Mouse (Mus musculus): Measurements from ENCODE around the gene Gm20388. TPM values are rescaled to one million over a fixed set of nuclear protein-coding genes. Genes with fewer than 3 reads are reported as not detected.
A peak's percentile ranks its signal among the peaks of the same experiment; 100 is the strongest.

Gm20388 gene
- polyA plus RNA-seq, 1 experiment from 2014 or later, result not detected

DNA sequence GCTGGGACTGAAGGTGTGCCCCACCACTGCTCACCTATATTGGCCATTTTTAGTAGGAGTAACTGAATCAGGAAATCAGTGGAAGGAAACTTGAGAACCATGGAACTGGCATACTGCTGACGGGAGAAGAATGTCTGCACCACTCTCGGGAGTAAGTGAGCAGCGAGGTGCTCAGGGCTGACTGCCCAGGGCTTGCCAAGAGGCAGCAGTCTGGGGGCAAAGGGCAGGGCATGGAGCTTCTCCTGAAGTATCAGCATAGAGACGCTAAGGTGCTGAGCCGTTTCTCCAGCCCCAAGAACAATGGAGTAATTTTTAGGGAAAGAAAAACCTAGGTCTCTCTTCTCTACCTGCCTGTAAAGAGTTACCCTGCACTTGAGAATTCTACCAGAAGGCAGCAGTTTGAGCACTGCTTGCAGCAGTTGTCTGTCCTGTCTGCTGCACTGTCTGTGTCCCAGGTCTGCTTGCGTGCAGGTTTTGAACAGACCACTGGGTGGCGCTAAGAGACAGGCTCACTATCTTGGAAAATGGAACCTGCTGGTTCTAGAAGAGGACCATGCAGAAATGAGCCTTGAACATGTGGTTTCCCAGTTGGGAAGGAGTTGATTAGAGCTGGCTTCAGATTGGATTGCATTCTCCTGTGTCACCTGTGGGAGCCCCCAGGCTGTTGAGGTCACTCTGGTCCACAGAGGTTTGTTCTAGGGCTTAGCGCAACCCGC, 33.6 kb downstream of the Gm20388 start:
- peak; percentile 97 for TF ChIP-seq CTCF (IDR thresholded peaks at IDR 0.05; ENCODE audit: low read depth)
- peaks cover 59% of the 10 kb centered on the region for H3K36me3 ChIP-seq (ENCODE audit: control insufficient read depth, insufficient read depth)
- H3K9ac ChIP-seq (ENCODE audit: low read depth, low read length), result no peak overlapping the region
- H3K4me3 ChIP-seq (ENCODE audit: low read depth, low read length), result no peak overlapping the region
- 46% methylated on average over 9 of the region's 9 CpGs for WGBS
- H3K4me2 ChIP-seq (replicated peaks; ENCODE audit: low read depth), result 0 out of 2 replicates have a peak overlapping the region, but pooled peaks have one; percentile 24
- H3K27me3 ChIP-seq (replicated peaks; ENCODE audit: control insufficient read depth, insufficient read depth, low read length), result no peaks in the 10 kb centered on the region
- no peaks in the 10 kb centered on the region for H3K4me1 ChIP-seq (replicated peaks; ENCODE audit: control insufficient read depth, insufficient read depth, low read length)
- peak; percentile 64 for ATAC-seq
- H3K9me3 ChIP-seq (ENCODE audit: control insufficient read depth), result no peaks in the 10 kb centered on the region
- no peak overlapping the region; the same call in 1 of the 2 replicates for H3K27ac ChIP-seq (ENCODE audit: low read depth, low read length)

DNA sequence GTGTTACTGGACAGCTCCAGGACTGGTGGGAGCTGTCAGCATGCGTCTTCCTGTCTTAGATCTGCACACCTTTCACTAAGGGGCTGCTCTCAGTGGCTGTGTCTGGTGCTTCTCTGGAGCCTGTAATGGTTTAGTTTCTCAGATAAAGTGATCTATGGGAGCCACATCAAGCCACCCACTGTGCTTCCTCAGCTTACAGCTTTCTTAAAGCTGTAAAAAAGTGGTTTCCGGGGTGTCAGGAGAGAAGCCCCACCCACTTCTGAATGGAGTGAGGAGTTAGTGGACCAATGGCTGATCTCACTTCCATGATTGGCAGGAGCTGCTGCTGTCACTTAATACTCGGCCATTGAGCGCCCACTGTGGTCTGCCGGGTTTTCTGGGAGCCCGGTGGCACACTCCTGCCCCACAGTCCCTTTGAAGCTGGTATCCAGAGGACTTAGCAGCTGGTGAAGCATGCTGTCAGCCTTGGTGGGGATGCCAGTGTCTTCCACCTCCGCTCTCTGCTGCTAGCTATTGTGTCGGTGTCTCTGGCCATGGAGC, 35.8 kb downstream of the Gm20388 start:
- no peak for TF ChIP-seq CTCF (IDR thresholded peaks at IDR 0.05; ENCODE audit: low read depth)
- 78% methylated on average over 8 of the region's 8 CpGs for WGBS
- Histone ChIP-seq H3K4me1 (replicated peaks; ENCODE audit: control insufficient read depth, insufficient read depth, low read length) (no peaks in the 10 kb centered on the region), H3K9me3 (ENCODE audit: control insufficient read depth) (no peaks in the 10 kb centered on the region), H3K4me3 (ENCODE audit: low read depth, low read length) (no peak overlapping the region), H3K36me3 (ENCODE audit: control insufficient read depth, insufficient read depth) (peaks cover 73% of the 10 kb centered on the region), H3K27ac (ENCODE audit: low read depth, low read length) (no peak overlapping the region), H3K4me2 (replicated peaks; ENCODE audit: low read depth) (no peak overlapping the region), H3K27me3 (replicated peaks; ENCODE audit: control insufficient read depth, insufficient read depth, low read length) (no peaks in the 10 kb centered on the region), H3K9ac (ENCODE audit: low read depth, low read length) (no peak overlapping the region)
- ATAC-seq, result no peak

DNA sequence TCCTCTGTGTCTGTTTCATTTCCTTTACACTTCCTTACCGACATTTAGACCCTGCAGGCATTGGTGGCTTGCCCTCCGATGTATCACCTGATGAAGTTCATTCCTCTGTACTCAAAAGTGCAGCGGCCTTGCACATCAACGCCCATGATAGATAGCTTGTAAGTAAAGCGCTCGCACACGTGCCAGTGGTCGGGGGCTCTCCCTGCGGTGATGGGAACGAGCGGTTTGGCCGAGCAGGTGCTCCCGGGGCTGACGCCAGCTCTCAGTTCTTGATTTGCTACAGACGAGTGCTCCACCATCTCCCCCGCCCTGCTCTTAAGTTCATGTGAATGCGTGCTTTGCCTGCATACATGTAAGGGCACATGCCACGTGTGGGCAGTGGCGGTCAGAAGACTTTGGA, 37.0 kb downstream of the Gm20388 start:
- Histone ChIP-seq H3K27me3 (replicated peaks; ENCODE audit: control insufficient read depth, insufficient read depth, low read length) (no peaks in the 10 kb centered on the region), H3K4me1 (replicated peaks; ENCODE audit: control insufficient read depth, insufficient read depth, low read length) (no peaks in the 10 kb centered on the region), H3K27ac (ENCODE audit: low read depth, low read length) (no peak overlapping the region), H3K4me2 (replicated peaks; ENCODE audit: low read depth) (no peak overlapping the region), H3K9ac (ENCODE audit: low read depth, low read length) (no peak overlapping the region), H3K36me3 (ENCODE audit: control insufficient read depth, insufficient read depth) (peaks cover 70% of the 10 kb centered on the region), H3K4me3 (ENCODE audit: low read depth, low read length) (no peak overlapping the region), H3K9me3 (ENCODE audit: control insufficient read depth) (no peaks in the 10 kb centered on the region)
- no peak for TF ChIP-seq CTCF (IDR thresholded peaks at IDR 0.05; ENCODE audit: low read depth)
- WGBS, result 74% methylated on average over 19 of the region's 19 CpGs
- ATAC-seq, result no peak

DNA sequence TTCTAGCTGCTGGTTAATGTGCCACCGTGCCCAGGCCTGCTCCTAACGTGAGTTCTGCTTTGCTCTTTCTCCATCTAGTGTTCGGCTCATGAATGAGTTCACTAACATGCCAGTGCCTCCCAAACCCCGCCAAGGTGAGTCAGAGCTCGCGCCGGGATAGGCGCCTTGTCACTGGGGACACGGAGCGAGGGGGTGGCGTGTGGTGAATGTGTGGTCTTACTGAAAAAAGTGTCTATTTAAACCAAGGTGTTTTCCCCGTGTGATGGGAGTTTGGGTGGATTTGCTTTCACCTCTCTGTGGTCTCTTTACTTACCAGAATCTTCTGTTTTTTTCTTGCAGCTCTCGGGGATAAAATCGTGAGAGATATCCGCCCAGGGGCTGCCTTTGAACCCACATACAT, 37.7 kb downstream of the Gm20388 start:
- Histone ChIP-seq H3K9ac (ENCODE audit: low read depth, low read length) (no peak overlapping the region), H3K27ac (ENCODE audit: low read depth, low read length) (no peak overlapping the region), H3K4me3 (ENCODE audit: low read depth, low read length) (no peak overlapping the region), H3K4me2 (replicated peaks; ENCODE audit: low read depth) (no peak overlapping the region), H3K36me3 (ENCODE audit: control insufficient read depth, insufficient read depth) (peaks cover 76% of the 10 kb centered on the region), H3K4me1 (replicated peaks; ENCODE audit: control insufficient read depth, insufficient read depth, low read length) (no peaks in the 10 kb centered on the region), H3K27me3 (replicated peaks; ENCODE audit: control insufficient read depth, insufficient read depth, low read length) (no peaks in the 10 kb centered on the region), H3K9me3 (ENCODE audit: control insufficient read depth) (no peaks in the 10 kb centered on the region)
- WGBS, result 86% methylated on average over 15 of the region's 15 CpGs
- no peak for TF ChIP-seq CTCF (IDR thresholded peaks at IDR 0.05; ENCODE audit: low read depth)
- ATAC-seq, result no peak

DNA sequence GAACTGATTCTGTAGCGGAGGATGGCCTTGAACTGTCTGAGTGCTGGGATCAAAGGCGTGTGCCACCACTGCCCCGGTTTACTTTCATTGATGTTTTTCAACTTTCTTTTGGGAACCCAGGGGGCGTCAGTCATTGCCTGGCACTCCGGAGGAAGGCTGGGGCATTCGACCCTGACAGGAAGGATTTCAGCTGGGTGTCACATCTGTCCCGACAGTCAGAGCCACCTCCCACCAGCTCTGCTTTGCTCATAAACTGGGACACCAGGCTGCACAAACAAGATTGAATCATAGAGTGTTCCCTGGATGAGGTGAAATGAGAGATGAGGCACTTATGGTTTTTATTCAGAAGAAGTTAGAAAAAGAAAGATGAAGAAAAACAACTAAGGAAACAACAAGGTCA, 41.6 kb downstream of the Gm20388 start:
- peaks cover 91% of the 10 kb centered on the region for H3K36me3 ChIP-seq (ENCODE audit: control insufficient read depth, insufficient read depth)
- no peaks in the 10 kb centered on the region for H3K4me1 ChIP-seq (replicated peaks; ENCODE audit: control insufficient read depth, insufficient read depth, low read length)
- 80% methylated on average over 7 of the region's 7 CpGs for WGBS
- TF ChIP-seq CTCF (IDR thresholded peaks at IDR 0.05; ENCODE audit: low read depth), result no peak
- no peak overlapping the region for H3K27ac ChIP-seq (ENCODE audit: low read depth, low read length)
- no peak overlapping the region for H3K9ac ChIP-seq (ENCODE audit: low read depth, low read length)
- ATAC-seq, result no peak
- H3K4me2 ChIP-seq (replicated peaks; ENCODE audit: low read depth), result no peak overlapping the region
- no peaks in the 10 kb centered on the region for H3K9me3 ChIP-seq (ENCODE audit: control insufficient read depth)
- H3K27me3 ChIP-seq (replicated peaks; ENCODE audit: control insufficient read depth, insufficient read depth, low read length), result no peaks in the 10 kb centered on the region
- no peak overlapping the region for H3K4me3 ChIP-seq (ENCODE audit: low read depth, low read length)

DNA sequence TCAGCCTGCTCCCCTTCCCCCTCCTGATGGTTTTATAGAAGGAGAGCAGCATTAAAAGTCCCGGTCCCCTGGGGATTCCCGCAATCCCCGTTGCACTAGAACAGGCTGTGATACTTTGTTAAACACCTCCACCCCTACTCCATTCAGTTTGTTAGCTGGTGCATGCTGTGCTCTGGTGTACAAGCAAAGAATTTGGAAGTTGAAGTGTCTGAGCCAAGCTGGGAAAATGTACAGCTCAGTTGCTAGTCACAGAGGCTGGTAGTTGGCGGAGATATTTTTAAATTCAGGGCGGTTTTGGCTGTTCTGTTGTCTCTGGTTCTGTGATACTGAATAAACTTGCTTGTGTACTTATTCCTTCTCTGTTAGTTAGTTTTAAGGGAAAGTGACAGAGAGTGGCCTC, 42.1 kb downstream of the Gm20388 start:
- Histone ChIP-seq H3K9ac (ENCODE audit: low read depth, low read length) (no peak overlapping the region), H3K4me1 (replicated peaks; ENCODE audit: control insufficient read depth, insufficient read depth, low read length) (no peaks in the 10 kb centered on the region), H3K36me3 (ENCODE audit: control insufficient read depth, insufficient read depth) (peaks cover 93% of the 10 kb centered on the region), H3K27ac (ENCODE audit: low read depth, low read length) (no peak overlapping the region), H3K27me3 (replicated peaks; ENCODE audit: control insufficient read depth, insufficient read depth, low read length) (no peaks in the 10 kb centered on the region), H3K9me3 (ENCODE audit: control insufficient read depth) (no peaks in the 10 kb centered on the region), H3K4me3 (ENCODE audit: low read depth, low read length) (no peak overlapping the region), H3K4me2 (replicated peaks; ENCODE audit: low read depth) (no peak overlapping the region)
- 88% methylated on average over 5 of the region's 5 CpGs for WGBS
- ATAC-seq, result no peak
- TF ChIP-seq CTCF (IDR thresholded peaks at IDR 0.05; ENCODE audit: low read depth), result no peak
